In the genomic region with DNA sequence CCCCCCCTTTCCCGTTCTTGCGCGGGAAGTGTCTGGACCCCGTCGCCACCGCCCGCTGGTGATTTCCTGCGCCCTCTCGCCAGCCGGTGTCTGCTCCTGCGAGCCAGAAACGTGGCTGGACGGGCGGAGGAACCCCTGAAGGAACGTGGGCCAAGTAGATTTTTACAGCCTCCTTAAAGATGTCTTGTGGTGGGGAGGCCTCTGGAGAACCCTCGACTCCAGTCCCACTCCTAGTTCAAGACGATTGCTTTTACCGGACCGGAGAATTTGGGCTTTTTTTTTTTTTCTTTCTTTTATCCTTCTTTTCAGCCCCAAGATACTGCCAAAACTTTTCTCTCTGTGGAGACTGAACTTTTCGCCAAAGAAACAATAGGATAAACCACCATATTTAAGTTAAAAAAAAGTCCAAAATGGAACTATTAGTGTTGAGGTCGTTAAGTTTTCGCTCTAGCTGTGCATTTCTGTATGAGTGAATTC, we compare ENCODE assay signal across 8 mouse cellular contexts. TPM values are rescaled to one million over a fixed set of nuclear protein-coding genes. Genes with fewer than 3 reads are reported as not detected.
DNase-seq lines count a peak whose midpoint lies in the region; ATAC-seq lines count a peak whose summit lies in the region.

No protein-coding gene starts in this region.

- peaks cover 17% of the 10 kb centered on the region for H3K4me1 ChIP-seq in forebrain, embryonic 14.5 days (ENCODE audit: control insufficient read depth, insufficient read depth, low read length)
- peaks cover 41% of the 10 kb centered on the region for H3K4me1 ChIP-seq in liver, embryonic 15.5 days (replicated peaks)

- H3K27me3 ChIP-seq in forebrain, embryonic 14.5 days (replicated peaks; ENCODE audit: control insufficient read depth, insufficient read depth, low read length) = no peaks in the 10 kb centered on the region
- H3K27me3 ChIP-seq in liver, embryonic 15.5 days = no peaks in the 10 kb centered on the region

- H3K4me2 ChIP-seq in forebrain, embryonic 14.5 days (ENCODE audit: low read length) = peak overlapping the region; percentile 81
- peak overlapping the region; percentile 81 for H3K4me2 ChIP-seq in liver, embryonic 15.5 days

- ATAC-seq in frontal cortex, adult (ENCODE audit: low TSS enrichment) = peak; percentile 29; the same call in 1 of the 2 replicates
- ATAC-seq in CD4-positive, CD25-positive, alpha-beta regulatory T cell, adult 4 months = peak; percentile 7
- ATAC-seq in forebrain, embryonic 14.5 days = no peak; the same call in 1 of the 2 replicates
- peak; percentile 33 for ATAC-seq in liver, embryonic 15.5 days (ENCODE audit: insufficient read depth)

- no peak for DNase-seq in frontal cortex, postnatal 10 days (ENCODE audit: low spot score in 2 of 2)
- no peak for DNase-seq in forebrain, embryonic 14.5 days (ENCODE audit: low spot score)
- DNase-seq in left cerebral cortex, postnatal 25 days (ENCODE audit: low spot score in 2 of 2) = no peak
- DNase-seq in spleen, postnatal 4 days (ENCODE audit: low spot score in 2 of 2) = no peak
- no peak for DNase-seq in layer of hippocampus, adult 18-20 months (ENCODE audit: low spot score in 2 of 2)

- peak overlapping the region; percentile 87 for H3K9ac ChIP-seq in forebrain, embryonic 14.5 days (ENCODE audit: low read length)
- peak overlapping the region; percentile 87 for H3K9ac ChIP-seq in liver, embryonic 15.5 days

- peak overlapping the region; percentile 86 for H3K27ac ChIP-seq in forebrain, embryonic 14.5 days (ENCODE audit: low read depth, low read length)
- H3K27ac ChIP-seq in liver, embryonic 15.5 days (replicated peaks) = peak overlapping the region; percentile 92

- H3K36me3 ChIP-seq in forebrain, embryonic 14.5 days (ENCODE audit: control insufficient read depth, insufficient read depth, low read length) = peaks cover 1% of the 10 kb centered on the region; the same call in 1 of the 2 replicates
- peaks cover 14% of the 10 kb centered on the region for H3K36me3 ChIP-seq in liver, embryonic 15.5 days (replicated peaks)

- under 1% methylated on average over 22 of the region's 22 CpGs for WGBS in forebrain, embryonic 14.5 days
- WGBS in liver, embryonic 15.5 days (ENCODE audit: insufficient replicate concordance) = under 1% methylated on average over 22 of the region's 22 CpGs

- H3K4me3 ChIP-seq in forebrain, embryonic 14.5 days (ENCODE audit: low read depth, low read length) = peak overlapping the region; percentile 84
- H3K4me3 ChIP-seq in liver, embryonic 15.5 days (replicated peaks) = peak overlapping the region; percentile 92

- intact Hi-C loops in left cerebral cortex, postnatal 25 days (cut with DNase I) = loop anchor here (5.0 kb wide), 3 partner anchors 235 to 635 kb away; partner anchors contain the start of genes Gphn and Vti1b

- H3K9me3 ChIP-seq in forebrain, embryonic 14.5 days (replicated peaks; ENCODE audit: control insufficient read depth, low read length) = no peaks in the 10 kb centered on the region
- no peaks in the 10 kb centered on the region for H3K9me3 ChIP-seq in liver, embryonic 15.5 days (replicated peaks)

RNA-seq across cellular contexts. Expression of gene Eif2s1, which starts 0.7 kb away (rescaled TPM):
- polyA plus RNA-seq in CD4-positive, CD25-positive, alpha-beta regulatory T cell, adult 4 months (2017; shearing (Covaris generic)) = 100 to 1,000 TPM; 189 to 200 TPM
- polyA plus RNA-seq in forebrain, embryonic 14.5 days (2014; fragmentation: Nextera tagmentation; extraction: Ambion mirVana) = 183 and 188 TPM in 2 replicates
- polyA plus RNA-seq in liver, embryonic 15.5 days (2015; fragmentation: Nextera tagmentation; extraction: Ambion mirVana) = 166 and 171 TPM in 2 replicates
- 10 to 100 TPM; 48.4 to 63.7 TPM for total RNA-seq in left cerebral cortex, postnatal 25 days (2021)
- 10 to 100 TPM; 49.4 to 52.2 TPM for total RNA-seq in layer of hippocampus, adult 18-20 months (2021)

RNA-seq across cellular contexts. Expression of gene Atp6v1d, which starts 0.9 kb away (rescaled TPM):
- 100 to 1,000 TPM; 240 to 257 TPM for polyA plus RNA-seq in CD4-positive, CD25-positive, alpha-beta regulatory T cell, adult 4 months (2017; shearing (Covaris generic))
- polyA plus RNA-seq in forebrain, embryonic 14.5 days (2014; fragmentation: Nextera tagmentation; extraction: Ambion mirVana) = 126 and 128 TPM in 2 replicates
- 23.8 and 24.4 TPM in 2 replicates for polyA plus RNA-seq in liver, embryonic 15.5 days (2015; fragmentation: Nextera tagmentation; extraction: Ambion mirVana)
- total RNA-seq in left cerebral cortex, postnatal 25 days (2021) = 100 to 1,000 TPM; 295 to 301 TPM
- 100 to 1,000 TPM; 255 to 270 TPM for total RNA-seq in layer of hippocampus, adult 18-20 months (2021)

RNA-seq across cellular contexts. Expression of gene Plek2, which starts 44.5 kb away (rescaled TPM):
- polyA plus RNA-seq in CD4-positive, CD25-positive, alpha-beta regulatory T cell, adult 4 months (2017; shearing (Covaris generic)) = under 1 TPM in 1 of 2 experiments, not detected in 1; 0.39 TPM
- polyA plus RNA-seq in forebrain, embryonic 14.5 days (2014; fragmentation: Nextera tagmentation; extraction: Ambion mirVana) = 0.77 and 1.2 TPM in 2 replicates
- 41.4 and 46.1 TPM in 2 replicates for polyA plus RNA-seq in liver, embryonic 15.5 days (2015; fragmentation: Nextera tagmentation; extraction: Ambion mirVana)
- under 1 TPM in 1 of 2 experiments, not detected in 1; 0.21 TPM for total RNA-seq in left cerebral cortex, postnatal 25 days (2021)
- total RNA-seq in layer of hippocampus, adult 18-20 months (2021) = under 1 TPM; 0.27 to 0.33 TPM

Comparison
In these comparisons a context has a peak if more than half of its experiments do, and no peak if none do; other contexts are left out.
1. RNA of gene Plek2, which starts 44.5 kb away (polyA plus RNA-seq): 41.4 to 46.1 TPM in liver, embryonic 15.5 days; 0.77 to 1.2 TPM in forebrain, embryonic 14.5 days and 0.39 TPM in CD4-positive, CD25-positive, alpha-beta regulatory T cell, adult 4 months; every median in the first group is over 10 times any median in the second.